Mouse (Mus musculus) heart, embryonic 12.5 days (tissue): ENCODE measurements at regions not wholly inside any gene's neighbourhood (a gene's known extent, or its start where the extent isn't known, plus 50 kb on each side); places are given as distances from the start of the nearest gene placed in this dataset.
"Not testable (repeated sequence)": the region's sequence is repeated elsewhere in the genome, so short reads cannot be mapped to it uniquely, and the experiment has no call there.

ENCODE experiments used
- ATAC-seq: fragments of 200-750 bp; cut with Nextera tagmentation; 2 replicates; pipeline ENCODE4 v1.8.0; 2017; ENCODE audit warnings: moderate TSS enrichment, moderate library complexity; ENCODE audit not compliant: insufficient number of reproducible peaks, low FRiP score
- H3K27ac ChIP-seq: fragments of 300-500 bp; sonication (generic); 2 replicates; pipeline ENCODE4 v1.5.1; 2016; ENCODE audit warnings: mild to moderate bottlenecking, moderate library complexity; ENCODE audit not compliant: poor library complexity, severe bottlenecking
- H3K27me3 ChIP-seq: fragments of 300-500 bp; sonication (generic); replicated peaks from 2 replicates; pipeline ENCODE4 v1.6.1; 2016; ENCODE audit warnings: mild to moderate bottlenecking, moderate library complexity
- H3K36me3 ChIP-seq: fragments of 300-500 bp; sonication (generic); 2 replicates; pipeline ENCODE4 v1.6.1; 2016; ENCODE audit warnings: mild to moderate bottlenecking, moderate library complexity
- H3K4me1 ChIP-seq: fragments of 300-500 bp; sonication (generic); replicated peaks from 2 replicates; pipeline ENCODE4 v1.6.1; 2016; ENCODE audit warnings: mild to moderate bottlenecking
- H3K4me2 ChIP-seq: fragments of 300-500 bp; sonication (generic); 2 replicates; pipeline ENCODE4 v1.6.1; 2016; ENCODE audit warnings: mild to moderate bottlenecking, moderate library complexity
- H3K4me3 ChIP-seq: fragments of 300-500 bp; sonication (generic); 2 replicates; pipeline ENCODE4 v1.5.1; 2016; ENCODE audit warnings: mild to moderate bottlenecking
- H3K9ac ChIP-seq: fragments of 300-500 bp; sonication (generic); 2 replicates; pipeline ENCODE4 v1.6.1; 2016; ENCODE audit warnings: mild to moderate bottlenecking, moderate library complexity
- H3K9me3 ChIP-seq: fragments of 300-500 bp; sonication (generic); replicated peaks from 2 replicates; pipeline ENCODE4 v1.6.1; 2016; ENCODE audit warnings: mild to moderate bottlenecking, moderate library complexity
- WGBS: fragments of 180-500 bp; shearing (Covaris S2); methylation state at CpG from one replicate; pipeline ENCODE4 v1.1.7; 2016; 5-methylcytosine and 5-hydroxymethylcytosine counted together

DNA sequence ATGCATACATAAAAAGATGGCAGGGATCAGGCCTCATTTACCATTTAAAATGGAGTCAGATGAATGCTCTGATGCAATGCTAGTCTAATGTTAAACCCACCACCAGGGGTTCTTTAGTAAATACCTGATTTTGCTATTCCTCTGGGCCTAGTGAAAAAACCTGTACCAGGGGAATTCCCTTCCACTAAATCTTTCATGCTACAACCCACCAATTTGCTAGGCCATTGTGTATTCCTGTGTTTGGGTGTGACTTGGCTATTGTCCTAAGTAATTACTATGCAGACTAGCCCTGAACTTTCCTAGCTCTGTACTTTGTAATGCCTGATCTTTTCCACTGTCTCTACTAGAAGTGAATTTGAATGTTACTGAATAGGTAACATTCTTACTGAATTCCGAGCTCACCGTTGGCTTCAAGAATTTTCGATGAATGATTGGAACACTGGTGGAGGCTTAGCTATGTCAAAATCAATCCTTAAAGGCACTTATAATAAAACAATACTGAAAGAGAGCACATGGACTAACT, 99.7 kb upstream of the Sec61g start:
- ATAC-seq, H3K27me3 ChIP-seq, H3K36me3 ChIP-seq, H3K4me2 ChIP-seq, H3K4me1 ChIP-seq, H3K4me3 ChIP-seq, H3K9ac ChIP-seq, H3K9me3 ChIP-seq, H3K27ac ChIP-seq: not testable (repeated sequence)
- 93% methylated on average over 3 of the region's 3 CpGs for WGBS

DNA sequence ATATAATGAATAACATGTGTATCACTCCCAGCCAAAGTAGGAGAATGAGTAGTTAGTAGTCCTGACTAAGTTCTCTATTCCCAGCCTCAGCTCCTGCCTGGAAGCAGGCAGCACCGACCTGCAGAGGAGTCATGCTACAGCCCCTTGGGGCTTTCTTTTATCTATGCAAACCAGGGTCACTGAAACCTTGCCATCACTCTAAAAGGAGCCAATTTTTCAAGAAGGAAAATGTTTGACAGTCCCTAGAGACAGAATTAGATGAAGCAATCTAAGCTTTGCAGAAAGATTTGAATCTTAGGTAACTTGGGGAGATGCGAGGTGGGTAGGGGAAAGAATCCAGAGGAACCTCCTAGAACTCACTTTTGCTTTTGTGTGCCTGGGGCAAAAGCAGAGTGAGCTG, 103.5 kb upstream of the Sec61g start:
- no peak overlapping the region for H3K4me2 ChIP-seq
- no peak overlapping the region for H3K4me3 ChIP-seq
- H3K36me3 ChIP-seq, result no peaks in the 10 kb centered on the region
- 55% methylated on average over 2 of the region's 2 CpGs for WGBS
- H3K4me1 ChIP-seq, result no peaks in the 10 kb centered on the region
- ATAC-seq, result no peak
- H3K9ac ChIP-seq, result no peak overlapping the region
- 0 out of 2 replicates have a peak, but pooled peaks cover 7% of the 10 kb centered on the region for H3K9me3 ChIP-seq
- no peak overlapping the region for H3K27ac ChIP-seq
- no peaks in the 10 kb centered on the region for H3K27me3 ChIP-seq

DNA sequence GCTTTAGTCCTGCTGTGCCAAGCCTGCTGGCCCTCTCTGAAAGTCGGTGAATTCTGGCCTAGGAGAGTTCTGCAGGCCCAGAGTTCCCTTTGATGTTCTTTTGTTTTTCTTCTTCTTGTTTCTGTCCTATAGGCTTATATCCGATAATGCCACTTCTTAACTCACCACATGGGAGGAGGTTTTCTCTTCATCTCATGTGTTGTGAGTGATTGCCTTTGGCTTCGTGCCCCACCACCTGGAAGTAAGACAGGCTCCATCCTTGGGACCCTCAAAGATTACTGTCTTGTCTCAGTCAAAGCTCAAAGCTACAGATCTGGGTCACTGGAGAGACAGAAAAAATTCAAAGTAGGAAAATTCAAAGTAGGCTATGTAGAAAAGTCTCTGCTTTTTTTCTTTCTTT, 104.2 kb upstream of the Sec61g start:
- no peak overlapping the region for H3K4me3 ChIP-seq
- H3K27me3 ChIP-seq, result no peaks in the 10 kb centered on the region
- H3K4me1 ChIP-seq, result no peaks in the 10 kb centered on the region
- no peak for ATAC-seq
- H3K36me3 ChIP-seq, result no peaks in the 10 kb centered on the region
- no peak overlapping the region for H3K27ac ChIP-seq
- no peak overlapping the region for H3K9ac ChIP-seq
- no peak overlapping the region for H3K4me2 ChIP-seq
- WGBS, result 72% methylated on average over 3 of the region's 3 CpGs
- H3K9me3 ChIP-seq, result 0 out of 2 replicates have a peak, but pooled peaks cover 7% of the 10 kb centered on the region

DNA sequence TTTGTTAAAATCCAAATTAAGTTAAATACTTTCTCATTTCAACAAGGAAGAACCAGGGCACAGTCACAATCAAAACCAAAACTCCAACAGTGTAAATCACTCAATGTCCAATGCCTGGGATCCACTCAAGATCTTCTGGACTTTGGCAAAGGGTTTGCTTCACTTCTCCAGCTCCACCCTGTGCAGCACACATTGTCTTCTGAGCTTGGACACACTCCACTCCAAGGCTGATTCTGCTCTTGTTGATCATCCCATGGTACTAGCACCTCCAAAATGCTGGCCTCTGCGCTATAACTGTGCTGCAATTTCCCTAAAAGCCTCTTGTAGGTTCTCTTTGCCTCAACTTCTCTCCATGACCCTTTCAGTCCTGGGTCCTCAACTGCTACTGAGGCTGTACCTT, 111.5 kb upstream of the Sec61g start:
- Histone ChIP-seq H3K9me3 (0 out of 2 replicates have a peak, but pooled peaks cover 2% of the 10 kb centered on the region), H3K4me1 (no peaks in the 10 kb centered on the region), H3K9ac (no peak overlapping the region), H3K27me3 (no peaks in the 10 kb centered on the region), H3K4me3 (no peak overlapping the region), H3K36me3 (no peaks in the 10 kb centered on the region), H3K4me2 (no peak overlapping the region), H3K27ac (no peak overlapping the region)
- 67% methylated on average over 1 of the region's 1 CpGs for WGBS
- no peak for ATAC-seq

DNA sequence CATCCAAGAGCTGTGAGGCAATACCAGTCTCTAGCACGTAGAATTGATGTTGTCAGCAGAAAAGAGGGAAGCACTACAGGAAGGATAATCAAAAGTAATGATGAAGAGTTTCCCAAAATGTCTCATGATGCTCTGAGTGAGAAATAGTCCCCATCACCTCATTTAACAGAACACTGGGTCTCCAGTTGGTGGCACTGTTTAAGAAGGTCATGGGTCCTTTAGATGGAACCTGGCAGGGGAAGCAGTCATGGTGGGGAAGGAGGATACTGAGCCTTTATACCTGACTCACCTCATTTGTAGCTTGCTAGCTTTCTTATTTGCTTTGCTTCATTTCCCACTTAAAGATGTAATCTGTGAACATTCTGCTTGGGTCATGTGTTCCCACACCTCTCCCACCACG, 115.4 kb upstream of the Sec61g start:
- WGBS, result 74% methylated on average over 2 of the region's 2 CpGs
- no peak for ATAC-seq
- no peak overlapping the region for H3K27ac ChIP-seq
- H3K36me3 ChIP-seq, result no peaks in the 10 kb centered on the region
- no peak overlapping the region for H3K9ac ChIP-seq
- H3K4me2 ChIP-seq, result no peak overlapping the region
- 0 out of 2 replicates have a peak, but pooled peaks cover 2% of the 10 kb centered on the region for H3K9me3 ChIP-seq
- H3K27me3 ChIP-seq, result no peaks in the 10 kb centered on the region
- no peak overlapping the region for H3K4me3 ChIP-seq
- H3K4me1 ChIP-seq, result no peaks in the 10 kb centered on the region

DNA sequence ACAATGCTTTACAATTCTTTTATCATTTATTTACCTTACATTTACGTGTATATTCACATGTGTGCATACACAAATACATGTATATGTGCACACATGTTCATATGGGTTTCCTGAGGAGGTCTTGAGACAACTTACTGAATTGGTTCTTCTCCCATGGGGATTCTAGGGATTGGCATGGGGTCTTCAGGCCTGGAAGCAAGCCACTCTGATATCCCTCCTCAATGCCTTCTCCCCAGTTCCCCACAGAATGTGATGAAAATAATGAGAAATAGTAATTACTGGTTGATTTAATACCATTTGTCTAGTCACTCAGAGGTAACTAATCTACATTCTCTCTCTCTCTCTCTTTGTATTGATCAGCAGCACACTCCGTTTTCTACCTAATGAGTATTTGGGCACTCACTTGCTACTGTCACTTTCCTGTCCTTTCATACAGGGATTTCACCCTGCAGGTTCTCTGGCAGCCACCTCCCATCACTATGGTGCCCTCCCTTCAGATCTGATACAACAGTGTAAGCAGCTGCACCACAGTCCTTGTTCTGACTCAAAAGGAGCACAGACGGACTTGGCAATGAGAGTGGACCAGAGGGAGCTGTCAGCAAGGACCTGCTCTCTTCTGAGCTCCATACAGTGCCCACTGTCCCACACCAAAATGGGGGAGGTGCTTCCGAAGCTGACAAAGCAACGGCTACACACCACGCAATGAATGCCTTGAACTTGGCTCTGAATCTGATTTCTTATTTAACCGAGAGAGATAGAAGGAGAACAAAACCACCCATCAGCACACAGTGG, 119.2 kb upstream of the Sec61g start:
- Histone ChIP-seq H3K27ac (no peak overlapping the region), H3K4me3 (no peak overlapping the region), H3K4me1 (no peaks in the 10 kb centered on the region), H3K4me2 (no peak overlapping the region), H3K36me3 (no peaks in the 10 kb centered on the region), H3K9ac (no peak overlapping the region), H3K27me3 (no peaks in the 10 kb centered on the region), H3K9me3 (no peaks in the 10 kb centered on the region)
- WGBS, result 69% methylated on average over 7 of the region's 7 CpGs
- ATAC-seq, result no peak

DNA sequence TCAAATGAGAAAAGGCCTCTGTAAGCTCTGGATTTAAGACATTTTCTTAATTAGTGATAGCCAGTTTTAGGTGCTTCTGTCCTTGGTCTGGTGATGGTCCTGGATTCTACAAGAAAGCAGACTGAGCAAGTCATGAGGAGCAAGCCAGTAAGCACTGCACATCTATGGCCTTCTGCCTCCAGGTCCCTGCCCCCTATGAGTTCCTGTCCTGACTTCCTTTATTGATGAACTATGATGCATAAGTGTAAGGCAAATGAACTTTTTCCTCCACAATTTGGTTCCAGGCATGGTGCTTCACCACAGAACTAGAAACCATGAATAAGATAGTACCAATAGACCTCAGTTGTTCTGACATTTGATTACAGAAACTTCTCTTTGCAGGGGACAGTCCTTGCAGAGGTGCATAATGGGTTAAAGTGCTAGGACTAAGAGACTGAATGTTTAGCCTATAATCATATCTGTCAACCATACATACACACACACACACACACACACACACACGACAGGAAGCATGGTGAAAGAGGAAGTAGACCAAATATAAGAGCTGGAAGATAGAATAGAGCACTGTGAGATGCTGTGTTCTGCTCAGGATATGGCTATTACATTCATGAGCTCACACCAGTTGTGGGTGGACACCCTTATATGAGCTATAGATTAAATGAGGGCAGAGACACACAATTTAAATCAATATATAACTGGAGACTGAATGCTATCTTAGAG, 121.3 kb upstream of the Sec61g start:
- H3K36me3 ChIP-seq, result no peaks in the 10 kb centered on the region
- no peak overlapping the region for H3K27ac ChIP-seq
- H3K9me3 ChIP-seq, result no peaks in the 10 kb centered on the region
- H3K4me3 ChIP-seq, result no peak overlapping the region
- ATAC-seq, result no peak
- H3K27me3 ChIP-seq, result no peaks in the 10 kb centered on the region
- no peaks in the 10 kb centered on the region for H3K4me1 ChIP-seq
- H3K4me2 ChIP-seq, result no peak overlapping the region
- no peak overlapping the region for H3K9ac ChIP-seq
- 38% methylated on average over 1 of the region's 1 CpGs for WGBS

DNA sequence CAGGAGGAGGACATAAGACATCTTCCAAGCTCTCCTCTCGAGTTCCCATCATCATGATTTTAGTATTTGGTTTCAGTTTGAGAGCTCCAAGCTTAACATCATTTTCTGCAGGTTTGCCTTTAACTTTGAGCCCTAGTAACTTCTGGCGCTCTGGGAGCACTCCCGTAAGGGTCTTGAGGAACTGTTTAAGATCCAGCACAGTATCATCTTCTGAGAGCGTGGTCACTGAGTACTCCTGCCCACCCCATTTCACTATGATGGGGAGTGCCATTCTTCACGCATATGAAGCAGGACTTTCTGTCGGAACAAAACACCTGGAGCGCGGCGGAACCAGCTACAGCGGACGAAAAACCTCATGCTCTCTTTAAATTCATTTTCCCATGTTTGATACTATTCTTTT, 116.2 kb upstream of the Egfr start:
- 92% methylated on average over 11 of the region's 11 CpGs for WGBS
- H3K4me3 ChIP-seq, ATAC-seq: not testable (repeated sequence)

DNA sequence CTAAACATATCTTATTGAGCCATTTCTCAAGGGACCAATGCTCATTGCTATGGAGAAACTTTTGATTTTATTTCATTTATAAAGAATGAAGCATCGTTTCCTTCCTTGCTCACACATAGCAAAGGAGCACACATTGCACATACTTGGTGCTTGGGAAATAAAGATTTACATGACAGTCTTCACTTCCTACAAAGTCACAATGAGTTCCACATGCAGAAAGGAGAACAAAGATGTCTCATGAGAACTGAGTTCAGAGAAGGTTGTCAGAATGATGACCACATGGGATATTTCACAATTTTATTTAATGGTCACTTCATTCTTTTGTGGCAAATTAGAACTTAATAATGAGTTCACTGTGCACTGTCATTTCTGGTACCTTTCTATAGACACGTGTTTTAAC, 114.3 kb upstream of the Egfr start:
- H3K4me3 ChIP-seq, result no peak overlapping the region
- H3K9me3 ChIP-seq, result no peaks in the 10 kb centered on the region
- no peaks in the 10 kb centered on the region for H3K36me3 ChIP-seq
- 80% methylated on average over 2 of the region's 2 CpGs for WGBS
- H3K9ac ChIP-seq, result no peak overlapping the region
- no peak for ATAC-seq
- H3K27me3 ChIP-seq, result no peaks in the 10 kb centered on the region
- no peak overlapping the region for H3K27ac ChIP-seq
- no peak overlapping the region for H3K4me2 ChIP-seq
- H3K4me1 ChIP-seq, result no peaks in the 10 kb centered on the region

More for the DNA sequence above, 116.2 kb upstream of the Egfr start:
- not testable (repeated sequence) for H3K27ac ChIP-seq, H3K9ac ChIP-seq, H3K4me1 ChIP-seq, H3K9me3 ChIP-seq, H3K27me3 ChIP-seq, H3K4me2 ChIP-seq, H3K36me3 ChIP-seq

DNA sequence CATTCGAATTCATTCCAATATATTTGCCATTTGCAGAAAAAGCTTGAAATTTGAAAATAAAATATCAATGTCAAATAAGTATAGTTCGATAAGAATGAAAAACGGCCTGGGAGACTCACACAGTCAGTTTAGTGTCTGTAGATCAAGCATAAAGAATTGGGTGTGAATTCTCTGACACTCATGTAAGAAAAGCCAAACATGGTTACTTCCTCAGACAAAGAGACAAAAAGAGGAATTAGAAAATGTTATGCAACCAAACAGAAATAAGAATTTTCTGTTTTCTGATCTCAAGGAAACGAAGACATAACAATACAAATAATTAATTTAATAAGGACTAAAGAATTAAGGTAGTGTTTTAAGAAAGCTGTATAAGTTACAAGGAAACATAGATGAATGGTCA, 113.7 kb upstream of the Egfr start:
- ATAC-seq, result no peak
- H3K36me3 ChIP-seq, result no peaks in the 10 kb centered on the region
- 73% methylated on average over 4 of the region's 4 CpGs for WGBS

DNA sequence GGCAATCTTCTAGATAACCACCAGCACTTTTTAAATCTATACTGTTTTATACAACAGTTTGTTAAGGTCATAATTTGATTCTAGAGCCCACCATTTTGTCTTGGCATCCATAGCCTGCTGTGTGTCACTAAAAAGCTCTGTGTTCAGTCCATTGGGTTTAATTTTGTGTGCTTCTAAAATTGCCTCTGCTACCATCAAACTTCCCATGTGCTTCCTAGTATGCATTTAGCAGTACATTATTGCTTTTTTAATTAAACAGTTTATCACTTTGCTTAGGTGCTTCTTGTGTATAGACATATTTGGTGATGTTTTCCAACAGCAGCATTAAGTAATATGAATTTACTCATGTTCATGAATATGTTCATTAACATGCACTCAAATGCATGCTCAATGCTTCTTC, 102.4 kb upstream of the Egfr start:
- no peak overlapping the region for H3K4me2 ChIP-seq
- no peak for ATAC-seq

More for the DNA sequence above, 113.7 kb upstream of the Egfr start:
- Histone ChIP-seq H3K9ac (no peak overlapping the region), H3K4me1 (no peaks in the 10 kb centered on the region), H3K9me3 (no peaks in the 10 kb centered on the region), H3K27me3 (no peaks in the 10 kb centered on the region), H3K27ac (no peak overlapping the region), H3K4me3 (no peak overlapping the region), H3K4me2 (no peak overlapping the region)

More for the DNA sequence above, 102.4 kb upstream of the Egfr start:
- H3K36me3 ChIP-seq, result no peaks in the 10 kb centered on the region
- no peak overlapping the region for H3K9ac ChIP-seq
- no peaks in the 10 kb centered on the region for H3K4me1 ChIP-seq
- H3K9me3 ChIP-seq, result no peaks in the 10 kb centered on the region
- H3K4me3 ChIP-seq, result no peak overlapping the region
- no peaks in the 10 kb centered on the region for H3K27me3 ChIP-seq
- no peak overlapping the region for H3K27ac ChIP-seq
